Mouse (Mus musculus) left cerebral cortex, postnatal 10 days (tissue): ENCODE measurements around the gene Olfr47. TPM values are rescaled to one million over a fixed set of nuclear protein-coding genes. Genes with fewer than 3 reads are reported as not detected.

Experiments used
- total RNA-seq, 2 experiments: library from RNA; stranded (reverse); gene quantifications; 2 replicates each; pipeline ENCODE4 v1.2.3; 2021

Olfr47 gene
- total RNA-seq, 2 experiments from 2014 or later = not detected

Other genes with a start within 250 kb of the Olfr47 start
- under 1 TPM in 1 of 2 experiments, not detected in 1; 0.14 TPM for gene Olfr441, start 125.2 kb upstream of the Olfr47 start, total RNA-seq
- not detected for gene Olfr237-ps1, start 85.0 kb upstream of the Olfr47 start, total RNA-seq
- not detected for gene Olfr437, start 68.2 kb upstream of the Olfr47 start, total RNA-seq
- gene Olfr13, start 59.4 kb upstream of the Olfr47 start, total RNA-seq = not detected
- gene Olfr435, start 34.4 kb upstream of the Olfr47 start, total RNA-seq = not detected
- not detected for gene Olfr434, start 18.5 kb upstream of the Olfr47 start, total RNA-seq
- 1 to 10 TPM; 4.2 to 4.4 TPM for gene Arhgef5, start 34.1 kb downstream of the Olfr47 start, total RNA-seq
- not detected for gene Nobox, start 78.0 kb downstream of the Olfr47 start, total RNA-seq